Mouse (Mus musculus): Measurements from ENCODE around the gene Muc5ac.
"Not testable (repeated sequence)": the region's sequence is repeated elsewhere in the genome, so short reads cannot be mapped to it uniquely, and the experiment has no call there.

The Muc5ac gene

GRCm38 (mm10) chr7:141788677-141789452 is at the start of gene Muc5ac:
Gene Muc5ac, plus strand, starts transcription at chr7:141788972.
- DNase-seq, result no peak

DNA sequence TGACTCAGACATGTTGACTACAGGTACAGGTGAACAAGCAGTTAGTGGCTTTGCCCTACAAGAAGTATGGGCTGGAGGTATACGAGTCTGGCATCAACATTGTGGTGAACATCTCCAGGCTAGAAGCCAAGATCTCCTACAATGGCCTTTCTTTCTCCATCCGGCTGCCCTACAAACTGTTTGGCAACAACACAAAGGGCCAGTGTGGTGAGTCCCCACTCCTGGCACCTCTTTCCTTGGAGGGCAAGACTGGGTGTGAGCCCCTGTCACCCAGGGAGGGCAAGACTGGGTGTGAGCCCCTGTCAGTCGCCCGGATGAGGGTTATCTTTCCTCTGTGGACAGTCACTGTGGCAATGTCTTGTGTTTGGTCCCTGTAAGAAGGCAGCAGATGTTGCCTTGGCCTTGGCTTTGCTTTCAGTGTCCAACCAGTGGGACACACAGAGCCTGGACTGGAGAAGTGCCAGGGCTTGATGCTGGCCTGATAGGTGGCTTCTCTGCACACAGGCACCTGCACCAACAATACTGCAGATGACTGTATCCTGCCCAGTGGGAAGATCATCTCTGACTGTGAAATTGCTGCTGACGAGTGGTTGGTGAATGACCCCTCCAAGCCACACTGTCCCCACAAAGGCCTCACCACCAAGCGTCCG is 41.2 kb upstream of the Muc5ac start:
- peak; percentile 10 for DNase-seq

DNA sequence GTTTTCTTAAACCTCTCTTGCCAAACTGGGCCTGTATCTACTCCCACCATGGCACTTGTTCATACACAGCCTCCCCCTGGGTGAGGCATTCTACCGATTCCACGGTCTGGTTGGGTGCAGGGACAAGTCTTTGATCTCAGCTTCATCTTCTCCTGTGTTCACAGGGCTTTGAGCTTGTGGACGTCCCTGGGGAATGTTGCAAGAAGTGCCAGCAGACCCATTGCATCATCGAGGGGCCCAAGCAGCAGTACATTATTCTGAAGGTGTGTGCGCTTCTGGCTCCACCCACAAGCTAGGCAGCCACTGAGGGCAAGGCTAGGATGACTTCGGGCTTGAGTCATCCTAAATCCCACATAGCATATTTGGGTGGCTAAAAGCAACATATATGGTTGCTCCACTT is 36.3 kb upstream of the Muc5ac start:
- no peak for DNase-seq

DNA sequence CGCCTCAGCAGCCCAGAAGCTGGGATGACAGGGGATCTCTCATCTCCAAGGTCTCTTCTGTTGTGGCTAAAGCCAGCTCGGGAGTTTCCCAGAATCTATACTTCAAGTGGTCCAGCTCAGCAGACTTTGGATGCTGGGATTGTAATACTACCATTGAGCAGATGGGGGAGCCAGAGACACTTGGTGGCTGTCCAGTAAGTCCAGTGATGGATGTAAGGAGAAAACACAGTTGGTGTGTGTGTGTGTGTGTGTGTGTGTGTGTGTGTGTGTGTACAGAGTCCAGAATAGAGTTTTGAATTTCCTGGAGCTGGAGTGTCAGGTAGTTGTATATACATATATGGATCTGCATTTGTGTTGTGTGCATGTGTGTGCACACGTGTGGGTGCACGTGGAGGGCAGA is 32.9 kb upstream of the Muc5ac start:
- DNase-seq, result peak; percentile 63

DNA sequence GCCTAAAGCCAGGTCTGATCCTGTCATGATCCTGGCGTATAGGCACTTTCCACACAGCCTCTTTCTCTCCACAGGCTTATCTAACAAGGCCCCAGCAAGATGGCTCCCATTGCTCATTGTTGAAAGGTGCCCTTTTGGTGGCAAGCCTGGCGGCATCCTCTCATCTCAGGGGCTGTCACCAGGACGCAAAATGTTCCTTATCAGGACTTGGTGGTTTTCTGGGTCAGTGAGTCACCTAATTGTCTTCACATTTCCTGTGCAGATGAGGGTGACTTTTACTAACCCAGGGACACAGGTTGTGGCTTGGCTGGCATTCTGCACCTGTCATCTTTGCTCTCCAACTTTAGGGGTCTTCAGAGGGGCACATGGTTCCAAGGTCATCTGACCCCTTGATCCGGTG is 30.5 kb upstream of the Muc5ac start:
- no peak for DNase-seq

DNA sequence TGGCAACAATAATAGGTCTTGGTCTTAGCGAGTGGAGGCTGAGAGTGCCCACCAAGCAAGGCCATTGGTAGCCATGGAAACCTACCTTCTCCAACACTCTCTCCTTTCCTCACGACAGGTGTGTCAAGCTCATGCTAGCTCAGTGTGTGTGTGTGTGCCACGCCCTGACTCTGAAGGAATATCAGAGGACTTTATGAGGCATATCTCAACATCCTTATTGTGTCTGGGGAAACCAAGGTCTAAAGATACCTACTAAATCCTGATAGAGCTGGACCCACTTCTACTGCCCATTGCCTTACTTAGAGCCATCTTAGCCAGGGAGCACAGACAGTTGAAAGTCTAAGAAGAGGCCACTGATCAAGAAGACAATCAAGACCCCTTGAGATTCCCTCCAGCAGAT is 18.3 kb upstream of the Muc5ac start:
- no peak for DNase-seq

- DNase-seq, result no peak
Observed at GRCm38 (mm10) chr7:141770988-141771387, 17.8 kb upstream of the Muc5ac start.

- DNase-seq, result no peak
Observed at GRCm38 (mm10) chr7:141772058-141772557, 16.7 kb upstream of the Muc5ac start.

GRCm38 (mm10) chr7:141774855-141775254 is 13.9 kb upstream of the Muc5ac start:
- DNase-seq, result no peak

GRCm38 (mm10) chr7:141776199-141776598 is 12.6 kb upstream of the Muc5ac start:
- no peak for DNase-seq

DNA sequence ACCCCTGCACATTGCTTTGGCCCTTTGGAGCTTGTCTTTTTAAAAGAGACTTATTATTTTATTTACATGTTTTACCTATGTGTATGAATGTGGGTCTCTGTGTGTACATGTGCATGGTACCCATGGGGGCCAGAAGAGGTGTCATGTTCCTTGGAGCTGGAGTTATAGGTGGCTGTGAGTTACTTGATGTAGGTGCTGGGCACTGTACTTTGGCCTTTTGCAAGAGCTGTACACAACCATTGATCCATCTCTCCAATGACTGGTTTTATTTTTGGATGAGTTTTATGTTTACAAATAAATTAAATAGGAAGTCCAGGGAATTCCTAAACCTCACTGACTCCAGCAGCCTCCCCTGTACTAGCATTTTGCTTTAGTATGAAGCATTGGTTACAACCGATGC is 5.5 kb downstream of the Muc5ac start:
- DNase-seq, result no peak

GRCm38 (mm10) chr7:141803206-141803605 is 14.4 kb downstream of the Muc5ac start:
- no peak for DNase-seq

DNA sequence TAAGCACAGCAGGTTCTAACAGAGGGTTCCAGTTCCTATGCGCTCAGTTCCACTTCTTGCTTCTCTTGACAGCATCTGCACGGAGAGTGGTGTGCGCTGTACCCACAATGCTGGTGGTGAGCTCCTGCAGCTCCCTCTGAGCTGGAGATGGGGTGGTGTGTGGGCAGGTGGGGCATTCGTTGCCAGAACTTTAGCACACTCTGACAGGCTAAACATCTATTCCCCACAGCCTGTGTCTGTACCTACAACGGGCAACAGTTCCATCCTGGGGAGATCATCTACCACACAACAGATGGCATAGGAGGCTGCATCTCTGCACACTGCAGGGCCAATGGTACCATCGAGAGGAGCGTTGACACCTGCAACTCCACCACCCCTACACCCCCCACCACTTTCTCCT is 16.6 kb downstream of the Muc5ac start:
- DNase-seq, result no peak

DNA sequence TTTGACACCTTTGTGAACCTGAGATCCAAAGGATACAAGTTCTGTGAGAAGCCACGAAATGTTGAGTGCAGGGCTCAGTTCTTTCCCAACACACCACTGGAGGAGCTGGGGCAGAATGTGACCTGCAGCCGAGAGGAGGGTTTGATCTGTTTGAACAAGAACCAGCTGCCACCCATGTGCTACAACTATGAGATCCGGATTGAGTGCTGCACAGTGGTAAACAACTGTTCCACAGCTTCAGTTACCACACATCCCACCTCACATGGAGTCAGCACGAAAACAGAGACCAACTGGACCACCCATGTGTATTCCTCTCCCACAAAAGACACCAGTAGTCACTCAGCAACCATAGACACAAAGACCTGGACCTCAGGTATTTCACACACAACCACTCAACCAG is 19.1 kb downstream of the Muc5ac start:
- not testable (repeated sequence) for DNase-seq

- not testable (repeated sequence) for DNase-seq
Observed at GRCm38 (mm10) chr7:141809933-141810332, 21.2 kb downstream of the Muc5ac start.

- DNase-seq, result no peak
Observed at GRCm38 (mm10) chr7:141813321-141813720, 24.5 kb downstream of the Muc5ac start.

GRCm38 (mm10) chr7:141815361-141815760 is 26.6 kb downstream of the Muc5ac start:
- DNase-seq, result peak; percentile 16

GRCm38 (mm10) chr7:141817355-141818075 is 28.7 kb downstream of the Muc5ac start:
- peak; percentile 6 for DNase-seq

DNA sequence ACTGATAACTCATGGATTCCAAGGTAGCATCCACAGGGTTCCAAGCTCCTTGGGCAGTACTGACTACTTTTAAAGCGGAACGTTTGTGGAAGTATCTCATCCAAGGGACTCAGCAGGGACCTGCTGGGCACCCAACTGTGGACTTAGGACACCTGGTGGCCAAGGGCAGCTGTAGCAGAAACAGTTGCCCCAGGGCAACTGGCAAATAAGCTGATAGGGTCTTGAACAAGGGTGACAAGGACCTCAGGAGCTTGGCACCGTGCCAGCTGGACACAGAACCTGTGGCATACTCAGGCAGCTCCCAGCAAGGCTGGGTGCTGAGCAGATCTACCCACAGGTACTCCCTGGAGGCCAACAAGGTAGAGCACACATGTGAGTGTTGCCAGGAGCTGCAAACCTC is 29.5 kb downstream of the Muc5ac start:
- no peak for DNase-seq

- DNase-seq, result no peak
Observed at GRCm38 (mm10) chr7:141822582-141823261, 34.0 kb downstream of the Muc5ac start.

DNA sequence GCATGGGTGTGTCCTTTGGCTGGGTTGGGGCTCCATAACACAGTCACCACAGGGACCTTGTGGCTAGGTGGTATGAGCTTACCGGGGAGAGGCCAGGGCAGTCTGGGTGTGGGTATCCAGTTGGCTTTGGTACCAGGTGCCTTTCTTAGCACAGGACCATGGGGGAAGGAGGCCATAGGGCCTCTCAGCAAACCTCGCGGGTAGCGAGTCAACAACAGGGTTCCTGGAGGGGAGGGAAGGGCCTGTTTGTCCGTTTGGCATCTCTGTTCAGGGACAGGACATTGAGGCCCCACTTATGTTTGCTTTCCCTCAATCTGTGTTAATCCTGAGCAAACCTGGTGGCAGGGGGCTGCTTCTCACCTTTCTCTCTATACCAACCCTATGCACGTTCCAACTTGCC is 34.9 kb downstream of the Muc5ac start:
- DNase-seq, result no peak

DNA sequence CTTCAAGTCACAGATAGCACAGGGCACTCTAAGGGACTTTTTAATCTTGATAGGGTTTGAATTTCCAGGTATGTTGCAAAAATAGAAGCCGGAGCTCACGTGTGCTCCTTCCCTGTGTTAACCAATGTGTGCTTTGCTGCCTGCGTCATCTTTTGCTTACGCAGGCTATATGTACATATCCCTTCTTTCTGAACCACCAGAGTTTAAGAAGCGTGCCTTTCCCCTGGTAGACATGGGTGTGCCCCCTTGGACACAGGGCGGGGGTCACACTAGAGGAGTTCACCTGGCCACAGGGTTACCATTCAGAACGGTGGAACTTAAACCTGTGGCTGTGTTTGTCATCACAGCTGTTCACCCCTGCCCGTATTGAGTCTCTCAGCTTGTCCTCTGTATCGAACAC is 35.6 kb downstream of the Muc5ac start:
- no peak for DNase-seq

DNA sequence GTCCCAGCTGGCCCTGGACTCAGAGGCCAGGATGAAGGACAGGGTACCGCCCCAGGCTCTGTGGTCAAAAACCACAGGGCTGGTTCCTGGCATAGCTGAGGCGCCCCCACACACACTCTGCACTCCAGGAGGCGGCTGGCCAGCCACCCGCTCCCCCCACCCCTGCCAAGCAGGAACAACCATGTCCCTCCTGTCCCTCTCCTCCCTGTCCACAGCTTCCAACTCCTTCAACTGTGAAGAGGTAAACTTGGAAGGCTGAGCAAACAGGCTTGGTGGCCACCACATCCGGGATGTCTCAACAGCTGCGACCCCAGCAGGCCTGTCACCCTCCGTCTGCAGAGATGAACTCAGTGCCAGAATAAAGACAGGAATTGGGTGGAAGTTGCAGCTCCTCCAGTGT is 47.2 kb downstream of the Muc5ac start:
- no peak for DNase-seq

Measured in cerebellum, adult 9-11 months (tissue).